Mouse (Mus musculus) ES-E14 (cell line): ENCODE measurements around the gene Bace2.

Source experiments
- CHD2 ChIP-seq: IDR thresholded peaks from 2 replicates; pipeline ENCODE4 v1.6.1; 2014; ENCODE audit warnings: mild to moderate bottlenecking, low read depth, low read length, inconsistent platforms
- MAFK ChIP-seq: IDR thresholded peaks from 2 replicates; pipeline ENCODE4 v1.6.1; 2014; ENCODE audit warnings: mild to moderate bottlenecking, low read depth, low read length, inconsistent platforms; ENCODE audit not compliant: insufficient read depth

DNA sequence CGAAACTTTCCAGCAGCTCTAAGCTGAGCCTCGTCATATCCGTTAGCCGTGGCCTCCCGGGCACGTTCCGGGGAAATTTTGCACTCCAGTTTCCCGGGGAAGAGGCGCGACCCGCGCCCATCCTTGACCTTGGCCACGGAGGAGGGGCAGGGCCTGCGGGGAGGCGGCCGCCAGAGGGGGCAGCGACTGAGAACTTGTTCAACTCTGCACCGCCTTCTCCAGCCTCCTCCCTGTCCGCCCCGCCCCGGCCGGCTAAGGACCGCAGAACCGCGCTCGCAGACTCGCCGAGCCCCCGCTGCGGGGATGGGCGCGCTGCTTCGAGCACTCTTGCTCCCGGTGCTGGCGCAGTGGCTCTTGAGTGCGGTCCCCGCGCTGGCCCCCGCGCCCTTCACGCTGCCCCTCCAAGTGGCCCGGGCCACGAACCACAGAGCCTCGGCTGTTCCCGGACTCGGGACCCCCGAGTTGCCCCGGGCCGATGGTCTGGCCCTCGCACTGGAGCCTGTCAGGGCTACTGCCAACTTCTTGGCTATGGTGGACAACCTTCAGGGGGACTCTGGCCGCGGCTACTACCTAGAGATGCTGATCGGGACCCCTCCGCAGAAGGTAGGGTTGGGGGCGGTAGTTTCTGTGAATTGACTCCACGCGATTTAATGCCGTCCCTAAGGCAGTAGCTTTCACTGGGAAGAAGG, at the start of gene Bace2:
- TF ChIP-seq MAFK = no peak
- no peak for TF ChIP-seq CHD2
